Mouse (Mus musculus) ES-Bruce4 (cell line): ENCODE data around the gene Rprd1b.

ENCODE experiments used
- CTCF ChIP-seq: IDR thresholded peaks from one replicate; pipeline ENCODE4 v1.8.1; 2011; ENCODE audit warnings: low read depth, low read length
- EP300 ChIP-seq: IDR thresholded peaks from 2 replicates; pipeline ENCODE4 v1.6.1; 2011; ENCODE audit warnings: low read depth, low read length; ENCODE audit not compliant: insufficient read depth
- POLR2A ChIP-seq: IDR thresholded peaks from one replicate; pipeline ENCODE4 v1.8.1; 2011; ENCODE audit warnings: low read length; ENCODE audit not compliant: insufficient read depth

DNA sequence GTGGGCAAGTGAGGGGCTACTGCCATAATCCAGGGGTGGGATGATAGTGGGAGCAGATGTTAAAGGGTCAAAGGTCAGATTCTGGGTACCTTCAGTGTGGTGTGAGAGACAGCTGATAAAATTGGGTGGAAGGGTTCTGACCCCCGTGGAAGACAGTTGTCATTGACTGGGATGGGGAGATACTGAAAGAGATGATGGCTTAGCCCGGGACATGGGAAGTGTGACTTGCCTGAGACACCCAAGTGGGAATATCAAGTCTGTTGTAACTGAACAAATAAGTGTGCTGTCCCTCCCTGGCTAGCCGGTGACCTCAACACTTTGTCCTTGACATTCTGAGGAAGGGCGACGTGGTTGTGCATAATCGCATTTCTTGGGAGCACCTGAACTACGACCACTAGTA, 141.5 kb downstream of the Rprd1b start:
- no peak for TF ChIP-seq POLR2A
- no peak for TF ChIP-seq CTCF
- TF ChIP-seq EP300 = no peak
